Mouse (Mus musculus) gastrocnemius, postnatal 25 days (tissue): ENCODE results near the gene Lrrn2. TPM values are rescaled to one million over a fixed set of nuclear protein-coding genes. Genes with fewer than 3 reads are reported as not detected.

ENCODE experiments used
- DNase-seq: peaks from one replicate; pipeline ENCODE4 v3.0.0; 2022
- long read RNA-seq, 2 experiments: library from polyadenylated mRNA; stranded (forward); transcript quantifications; one replicate each; pipeline ENCODE4 v2.0.0; 2021
- total RNA-seq, 2 experiments: library from RNA; stranded (reverse); gene quantifications; 1 replicate in 1 of 2; 2 replicates in 1 of 2; pipeline ENCODE4 v1.2.3; 2021

The Lrrn2 gene
- total RNA-seq: 1 to 10 TPM; 1.1 to 1.3 TPM
- long read RNA-seq, experiment 1, partial matches to known transcripts: 0 of 1 reads
- long read RNA-seq, experiment 1, other reads (novel, unspliced or antisense): 1 of 1 reads
- long read RNA-seq, experiment 2, partial matches to known transcripts: 0 of 3 reads
- long read RNA-seq, experiment 2, other reads (novel, unspliced or antisense): 1 of 3 reads

GRCm38 (mm10) chr1:132880161-132881005, at the start of gene Lrrn2:
Lrrn2 (plus strand) TSS chr1:132880273.
- DNase-seq: peak; percentile 18

- no peak for DNase-seq
Observed at GRCm38 (mm10) chr1:132831963-132832362, 48.1 kb upstream of the Lrrn2 start.

GRCm38 (mm10) chr1:132834037-132834436, 46.0 kb upstream of the Lrrn2 start:
- DNase-seq: no peak

GRCm38 (mm10) chr1:132836895-132837294, 43.2 kb upstream of the Lrrn2 start:
- no peak for DNase-seq

GRCm38 (mm10) chr1:132837691-132838090, 42.4 kb upstream of the Lrrn2 start:
- DNase-seq: no peak

GRCm38 (mm10) chr1:132838371-132838770, 41.7 kb upstream of the Lrrn2 start:
- DNase-seq: no peak

- no peak for DNase-seq
Observed at GRCm38 (mm10) chr1:132843612-132844011, 36.5 kb upstream of the Lrrn2 start.

GRCm38 (mm10) chr1:132844088-132844804, 35.8 kb upstream of the Lrrn2 start:
- peak; percentile 49 for DNase-seq

GRCm38 (mm10) chr1:132845766-132846165, 34.3 kb upstream of the Lrrn2 start:
- DNase-seq: no peak

GRCm38 (mm10) chr1:132850809-132851208, 29.3 kb upstream of the Lrrn2 start:
- no peak for DNase-seq

- DNase-seq: no peak
Observed at GRCm38 (mm10) chr1:132851296-132851695, 28.8 kb upstream of the Lrrn2 start.

GRCm38 (mm10) chr1:132851771-132852170, 28.3 kb upstream of the Lrrn2 start:
- DNase-seq: no peak

GRCm38 (mm10) chr1:132853312-132853711, 26.8 kb upstream of the Lrrn2 start:
- peak; percentile 25 for DNase-seq

GRCm38 (mm10) chr1:132858516-132859383, 21.3 kb upstream of the Lrrn2 start:
- DNase-seq: no peak

GRCm38 (mm10) chr1:132864220-132864619, 15.9 kb upstream of the Lrrn2 start:
- DNase-seq: no peak

GRCm38 (mm10) chr1:132865585-132865984, 14.5 kb upstream of the Lrrn2 start:
- no peak for DNase-seq

GRCm38 (mm10) chr1:132870327-132870726, 9.7 kb upstream of the Lrrn2 start:
- DNase-seq: no peak

GRCm38 (mm10) chr1:132878951-132879610, 992 bp upstream of the Lrrn2 start:
- DNase-seq: no peak

GRCm38 (mm10) chr1:132879801-132880160, 292 bp upstream of the Lrrn2 start:
- DNase-seq: no peak

- no peak for DNase-seq
Observed at GRCm38 (mm10) chr1:132881041-132881761, 1.1 kb downstream of the Lrrn2 start.

- DNase-seq: no peak
Observed at GRCm38 (mm10) chr1:132881836-132882235, 1.8 kb downstream of the Lrrn2 start.
